Mouse (Mus musculus): ENCODE results near the gene Znrf4.

Znrf4 gene

GRCm38 (mm10) chr17:56468380-56468779 is 43.9 kb downstream of the Znrf4 start:
- no peak for DNase-seq (ENCODE audit: low read depth, low spot score)

DNA sequence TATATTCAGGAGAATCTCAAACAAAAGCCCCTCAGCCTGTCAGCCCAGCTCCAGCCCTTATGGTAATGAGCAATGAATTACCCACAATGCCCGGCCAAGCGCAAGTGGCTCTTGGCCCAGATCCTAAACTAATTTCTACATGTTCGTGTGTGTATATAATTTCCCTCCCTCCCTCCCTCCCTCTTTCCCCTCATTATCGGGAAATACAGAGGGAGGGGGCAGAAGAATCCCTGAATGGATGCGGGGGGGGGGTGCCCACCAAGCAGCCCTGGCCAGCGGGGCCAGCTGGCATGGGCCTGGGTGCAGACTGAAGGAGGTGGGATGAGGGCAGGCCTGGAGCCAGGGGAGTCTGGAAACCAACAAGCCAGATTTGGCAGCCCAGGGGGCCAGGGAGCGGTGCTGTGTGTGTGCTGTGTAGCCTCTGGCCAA is 44.8 kb downstream of the Znrf4 start:
- peak; percentile 68 for DNase-seq (ENCODE audit: low read depth, low spot score)

DNA sequence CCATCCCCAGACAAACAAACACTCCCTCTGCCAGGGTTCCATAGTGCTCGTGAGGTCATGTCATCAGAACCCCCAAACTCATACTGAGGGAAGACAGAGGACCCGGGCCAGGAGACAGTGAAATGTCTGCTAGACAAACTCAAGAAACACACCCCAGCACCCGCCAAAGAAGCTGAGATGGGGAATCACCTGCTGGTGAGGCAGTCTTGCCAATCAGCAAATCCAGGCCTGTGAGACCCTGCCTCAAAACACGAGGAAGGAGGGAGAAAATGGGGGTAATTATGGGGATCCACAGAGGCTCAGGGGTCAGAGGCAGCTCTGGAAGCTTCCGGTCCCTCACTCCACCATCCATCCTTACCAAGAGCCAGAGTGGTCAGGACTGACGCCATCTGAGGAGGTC is 45.5 kb downstream of the Znrf4 start:
- DNase-seq (ENCODE audit: low read depth, low spot score) = no peak

GRCm38 (mm10) chr17:56464817-56465216 is 47.4 kb downstream of the Znrf4 start:
- DNase-seq (ENCODE audit: low read depth, low spot score) = no peak

DNA sequence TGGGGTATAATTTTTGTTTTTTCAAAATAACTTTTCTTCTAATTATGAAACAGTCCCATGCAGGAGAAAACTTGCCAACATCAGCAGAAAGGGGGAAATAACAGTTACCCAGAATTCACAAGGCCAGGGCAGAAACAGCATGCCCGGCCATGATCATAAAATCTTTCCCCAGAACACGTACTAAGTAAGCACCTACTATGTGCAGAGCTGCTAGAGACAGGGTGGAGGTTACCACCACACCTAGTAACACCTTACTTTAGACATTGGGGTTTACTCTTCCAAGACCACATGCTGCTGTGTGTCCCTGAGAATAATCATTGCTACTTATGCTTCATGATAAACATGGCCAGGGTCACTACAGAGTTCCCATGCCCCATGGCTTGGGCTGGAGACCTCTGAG is 47.9 kb downstream of the Znrf4 start:
- DNase-seq (ENCODE audit: low read depth, low spot score) = no peak

GRCm38 (mm10) chr17:56463500-56463899 is 48.7 kb downstream of the Znrf4 start:
- no peak for DNase-seq (ENCODE audit: low read depth, low spot score)

DNA sequence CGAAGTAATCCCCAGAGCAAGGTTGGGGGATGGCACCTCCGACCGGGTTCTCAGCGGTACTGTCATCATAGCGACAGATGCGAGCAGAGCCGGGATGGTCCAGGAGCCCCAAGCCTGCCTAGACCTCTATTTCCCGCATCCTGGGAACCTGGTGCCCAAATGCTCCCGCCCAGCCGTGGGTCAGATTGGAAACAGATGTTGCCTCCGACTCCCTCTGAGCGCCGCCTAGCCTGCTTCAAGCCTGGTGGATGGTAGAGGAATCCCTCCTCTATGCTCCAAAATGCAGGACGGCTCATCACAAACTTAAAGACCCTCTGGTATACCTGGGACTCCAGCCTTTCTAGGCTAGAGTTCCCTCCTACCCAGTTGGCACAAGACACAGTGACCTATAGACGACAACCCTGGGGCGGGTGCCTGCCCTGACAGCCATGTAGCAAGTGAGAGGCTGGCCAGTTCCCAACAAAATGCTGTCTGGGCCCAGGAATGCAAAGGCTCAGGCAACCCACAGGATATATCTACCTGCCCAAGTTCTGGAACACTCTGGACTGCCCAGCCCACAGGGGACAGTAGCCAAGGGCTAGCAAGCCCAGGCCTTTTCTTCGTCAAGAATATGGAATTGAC is 49.3 kb downstream of the Znrf4 start:
- DNase-seq (ENCODE audit: low read depth, low spot score) = no peak

DNA sequence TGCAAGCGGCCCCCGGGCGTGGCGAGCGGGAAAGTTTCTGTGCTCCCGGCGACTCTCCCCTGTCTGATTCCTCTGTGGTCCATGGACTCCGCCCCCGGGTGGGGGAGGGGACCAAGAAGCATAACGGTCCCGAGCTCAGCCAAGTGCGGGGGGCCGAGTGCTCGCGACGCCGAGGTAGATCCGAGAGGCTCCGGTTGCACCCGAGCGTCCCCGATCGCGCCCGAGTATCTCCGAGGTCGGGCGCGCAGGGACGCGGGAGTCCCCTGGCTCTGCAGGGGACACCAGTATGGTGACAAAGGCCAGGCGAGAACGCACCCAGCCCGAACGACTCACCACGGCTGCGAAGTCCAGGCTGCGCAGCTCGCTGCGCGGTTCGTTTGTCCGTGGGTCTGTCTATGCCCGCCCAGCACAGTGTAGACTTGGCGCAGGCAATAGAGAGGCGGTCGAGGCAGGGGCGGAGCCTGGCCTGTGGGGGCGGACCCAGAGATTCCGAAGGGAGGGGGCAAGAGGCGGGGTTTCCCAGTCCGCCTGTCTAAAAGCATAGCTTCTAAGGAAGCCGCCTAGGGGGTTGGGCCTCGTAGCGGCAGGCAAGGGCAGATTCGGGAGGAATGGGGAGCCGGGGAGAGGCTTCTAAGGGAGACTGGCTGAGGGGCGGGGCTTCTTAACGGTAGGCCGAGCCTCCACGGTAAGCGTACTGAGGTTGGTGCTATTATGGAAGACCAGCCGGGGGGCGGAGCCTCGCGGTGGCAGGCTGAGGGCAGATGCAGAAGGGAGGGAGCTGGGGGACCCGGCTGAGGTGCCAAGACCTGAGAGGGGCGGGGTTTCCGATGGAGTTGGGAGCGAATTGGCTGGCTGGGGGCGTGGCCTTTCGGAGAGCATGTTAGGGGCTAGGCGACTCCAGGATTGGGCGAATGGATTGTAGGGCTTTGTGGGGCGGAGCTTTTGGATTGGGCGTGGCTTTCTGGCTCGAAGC is 50.2 kb downstream of the Znrf4 start:
- peak; percentile 96 for DNase-seq (ENCODE audit: low read depth, low spot score)

Data from telencephalon, adult 2 months (tissue).